Mouse (Mus musculus) lung, adult 2 months (tissue): ENCODE data around the gene Slc9a6.

Experiments used
- CTCF ChIP-seq: fragments of 200-500 bp; IDR thresholded peaks from 2 replicates; pipeline ENCODE4 v1.5.1; 2011; ENCODE audit warnings: mild to moderate bottlenecking, low read length, control low read depth; ENCODE audit not compliant: insufficient read depth
- POLR2A ChIP-seq: fragments of 200-500 bp; IDR thresholded peaks from 2 replicates; pipeline ENCODE4 v1.6.1; 2011; ENCODE audit warnings: low read depth, mild to moderate bottlenecking, control low read depth, low read length, borderline replicate concordance; ENCODE audit errors: extremely low read depth

GRCm38 (mm10) chrX:56655686-56656085, 46.1 kb downstream of the Slc9a6 start:
- TF ChIP-seq CTCF (no peak), POLR2A (no peak)
